Mouse (Mus musculus) heart, embryonic 14.5 days (tissue): ENCODE results near the gene Ptprr. TPM values are rescaled to one million over a fixed set of nuclear protein-coding genes. Genes with fewer than 3 reads are reported as not detected.
A peak's percentile ranks its signal among the peaks of the same experiment; 100 is the strongest.

Experiments used
- ATAC-seq: fragments of 200-750 bp; cut with Nextera tagmentation; 2 replicates; pipeline ENCODE4 v1.8.0; 2017; ENCODE audit warnings: low read depth, moderate TSS enrichment; ENCODE audit not compliant: insufficient number of reproducible peaks, insufficient read depth, low FRiP score
- H3K27ac ChIP-seq, 2 experiments: fragments of 200-500 bp in 1 of 2; fragments of 300-500 bp in 1 of 2; sonication (generic) in 1 of 2; replicated peaks in 1 of 2; 2 replicates each; pipeline ENCODE4 v1.5.1; 2012 to 2014; ENCODE audit warnings: low read depth in 2 of 2, low read length in 2 of 2, control low read depth in 1 of 2, mild to moderate bottlenecking in 1 of 2, mixed read lengths in 1 of 2; ENCODE audit not compliant: control insufficient read depth in 1 of 2, insufficient read depth in 1 of 2
- H3K27me3 ChIP-seq: fragments of 300-500 bp; sonication (generic); 2 replicates; pipeline ENCODE4 v1.6.1; 2014; ENCODE audit warnings: mild to moderate bottlenecking, low read length, control low read depth; ENCODE audit not compliant: control insufficient read depth, insufficient read depth
- H3K36me3 ChIP-seq: fragments of 300-500 bp; sonication (generic); 2 replicates; pipeline ENCODE4 v1.6.1; 2014; ENCODE audit warnings: mild to moderate bottlenecking, control low read depth, low read length, mixed read lengths; ENCODE audit not compliant: control insufficient read depth, insufficient read depth
- H3K4me1 ChIP-seq, 2 experiments: fragments of 200-500 bp in 1 of 2; fragments of 300-500 bp in 1 of 2; sonication (generic) in 1 of 2; 2 replicates each; pipeline ENCODE4 v1.6.1; 2012 to 2014; ENCODE audit warnings: low read length in 2 of 2, control low read depth in 1 of 2, mixed read lengths in 1 of 2; ENCODE audit not compliant: control insufficient read depth in 2 of 2, insufficient read depth in 2 of 2
- H3K4me2 ChIP-seq: fragments of 300-500 bp; sonication (generic); 2 replicates; pipeline ENCODE4 v1.6.1; 2014; ENCODE audit warnings: mild to moderate bottlenecking, low read length
- H3K4me3 ChIP-seq, 2 experiments: fragments of 200-500 bp in 1 of 2; fragments of 300-500 bp in 1 of 2; sonication (generic) in 1 of 2; 2 replicates each; pipeline ENCODE4 v1.5.1; 2012 to 2014; ENCODE audit warnings: low read length in 2 of 2, mild to moderate bottlenecking in 2 of 2, control low read depth in 1 of 2, low read depth in 1 of 2, moderate library complexity in 1 of 2; ENCODE audit not compliant: control insufficient read depth in 1 of 2, insufficient read depth in 1 of 2
- H3K9ac ChIP-seq: fragments of 300-500 bp; sonication (generic); 2 replicates; pipeline ENCODE4 v1.6.1; 2014; ENCODE audit warnings: mild to moderate bottlenecking, low read length
- H3K9me3 ChIP-seq: fragments of 300-500 bp; sonication (generic); 2 replicates; pipeline ENCODE4 v1.6.1; 2016; ENCODE audit warnings: low read length, control low read depth; ENCODE audit not compliant: control insufficient read depth
- WGBS: fragments of 180-500 bp; shearing (Covaris S2); extraction: QIAGEN DNeasy Blood & Tissue Kit; methylation state at CpG from one replicate; pipeline ENCODE4 v1.1.7; 2014; 5-methylcytosine and 5-hydroxymethylcytosine counted together
- polyA plus RNA-seq: library from polyadenylated mRNA; unstranded; fragments of >200 nt; fragmentation: Nextera tagmentation; extraction: Ambion mirVana; gene quantifications from 2 replicates; pipeline ENCODE4 v1.2.1, GENCODE M21; 2014

Gene Ptprr
- polyA plus RNA-seq, 1 experiment from 2014 or later, result 0.49 TPM

- peaks cover 5 to 9% of the 10 kb centered on the region in 2 experiments; a peak in 3 of 4 replicates for H3K4me1 ChIP-seq
- no peak for ATAC-seq
- no peaks in the 10 kb centered on the region for H3K36me3 ChIP-seq
- H3K27ac ChIP-seq, result no peak overlapping the region
- H3K9ac ChIP-seq, result no peak overlapping the region
- no peaks in the 10 kb centered on the region for H3K27me3 ChIP-seq
- H3K9me3 ChIP-seq, result no peaks in the 10 kb centered on the region
- no peak overlapping the region for H3K4me2 ChIP-seq
- 67% methylated on average over 7 of the region's 7 CpGs for WGBS
- H3K4me3 ChIP-seq, result no peak overlapping the region
These were observed 234.7 kb downstream of the Ptprr start for GRCm38 (mm10) chr10:116252668-116253067.

- no peak overlapping the region for H3K4me2 ChIP-seq
- WGBS, result 8% methylated on average over 6 of the region's 6 CpGs
- no peaks in the 10 kb centered on the region for H3K36me3 ChIP-seq
- H3K4me1 ChIP-seq, result peaks cover 5 to 9% of the 10 kb centered on the region in 2 experiments; a peak in 3 of 4 replicates
- peak overlapping the region; percentile 17 to 34; a peak in 1 of 4 replicates for H3K27ac ChIP-seq
- no peak overlapping the region for H3K9ac ChIP-seq
- ATAC-seq, result peak; percentile 73
- no peaks in the 10 kb centered on the region for H3K9me3 ChIP-seq
- H3K27me3 ChIP-seq, result no peaks in the 10 kb centered on the region
- H3K4me3 ChIP-seq, result no peak overlapping the region
These were observed 236.0 kb downstream of the Ptprr start for GRCm38 (mm10) chr10:116253972-116254371.

GRCm38 (mm10) chr10:116259298-116259697 lies 241.3 kb downstream of the Ptprr start:
- H3K4me1 ChIP-seq, result peaks cover 16 to 22% of the 10 kb centered on the region in 2 experiments
- no peak overlapping the region for H3K4me2 ChIP-seq
- no peaks in the 10 kb centered on the region for H3K9me3 ChIP-seq
- H3K36me3 ChIP-seq, result no peaks in the 10 kb centered on the region
- H3K9ac ChIP-seq, result no peak overlapping the region
- WGBS, result 67% methylated on average over 4 of the region's 4 CpGs
- no peaks in the 10 kb centered on the region for H3K27me3 ChIP-seq
- no peak overlapping the region for H3K4me3 ChIP-seq
- H3K27ac ChIP-seq, result no peak overlapping the region
- ATAC-seq, result no peak

- Histone ChIP-seq H3K4me1 (peaks cover 16 to 22% of the 10 kb centered on the region in 2 experiments), H3K36me3 (no peaks in the 10 kb centered on the region), H3K9me3 (no peaks in the 10 kb centered on the region), H3K4me2 (peak overlapping the region; percentile 53), H3K9ac (peak overlapping the region; percentile 60), H3K27me3 (no peaks in the 10 kb centered on the region), H3K27ac (peak overlapping the region; percentile 93 to 96), H3K4me3 (no peak overlapping the region)
- WGBS, result 3% methylated on average over 13 of the region's 13 CpGs
- peak; percentile 76 for ATAC-seq
These were observed 242.8 kb downstream of the Ptprr start for GRCm38 (mm10) chr10:116260658-116261433.

- Histone ChIP-seq H3K9ac (no peak overlapping the region; the same call in 1 of the 2 replicates), H3K27me3 (no peaks in the 10 kb centered on the region), H3K36me3 (no peaks in the 10 kb centered on the region), H3K4me2 (peak overlapping the region; percentile 53), H3K4me3 (no peak overlapping the region), H3K27ac (peak overlapping the region; percentile 93 to 96), H3K4me1 (peaks cover 17 to 25% of the 10 kb centered on the region in 2 experiments), H3K9me3 (no peaks in the 10 kb centered on the region)
- ATAC-seq, result peak; percentile 8; the same call in 1 of the 2 replicates
- 23% methylated on average over 5 of the region's 5 CpGs for WGBS
These were observed 243.5 kb downstream of the Ptprr start for GRCm38 (mm10) chr10:116261559-116261958.

GRCm38 (mm10) chr10:116264521-116264920 lies 246.5 kb downstream of the Ptprr start:
- 67% methylated on average over 11 of the region's 11 CpGs for WGBS
- H3K27ac ChIP-seq, result no peak overlapping the region
- H3K4me1 ChIP-seq, result peaks cover 21 to 44% of the 10 kb centered on the region in 2 experiments
- no peak overlapping the region for H3K9ac ChIP-seq
- H3K9me3 ChIP-seq, result no peaks in the 10 kb centered on the region
- H3K27me3 ChIP-seq, result no peaks in the 10 kb centered on the region
- no peaks in the 10 kb centered on the region for H3K36me3 ChIP-seq
- H3K4me3 ChIP-seq, result no peak overlapping the region
- no peak for ATAC-seq
- no peak overlapping the region for H3K4me2 ChIP-seq

- peak; percentile 79 for ATAC-seq
- Histone ChIP-seq H3K4me2 (no peak overlapping the region), H3K4me3 (no peak overlapping the region), H3K9ac (no peak overlapping the region), H3K4me1 (peaks cover 15 to 26% of the 10 kb centered on the region in 2 experiments), H3K9me3 (no peaks in the 10 kb centered on the region), H3K36me3 (no peaks in the 10 kb centered on the region), H3K27ac (peak overlapping the region; percentile 26 to 62; a peak in 3 of 4 replicates), H3K27me3 (no peaks in the 10 kb centered on the region)
- WGBS, result 45% methylated on average over 15 of the region's 15 CpGs
These were observed 248.8 kb downstream of the Ptprr start for GRCm38 (mm10) chr10:116266561-116267433.
